Mouse (Mus musculus) thymus, postnatal 0 days (tissue): ENCODE results near the gene Efna2. TPM values are rescaled to one million over a fixed set of nuclear protein-coding genes. Genes with fewer than 3 reads are reported as not detected.

Experiments used
- DNase-seq: peaks from one replicate; pipeline ENCODE4 v3.0.0-alpha.2; 2015; ENCODE audit warnings: low spot score
- polyA plus RNA-seq: library from polyadenylated mRNA; unstranded; fragments of >200 nt; fragmentation: Nextera tagmentation; extraction: Ambion mirVana; gene quantifications from 2 replicates; pipeline ENCODE4 v1.2.1, GENCODE M21; 2015

Efna2 gene
- polyA plus RNA-seq, 1 experiment from 2014 or later = 1.2 TPM

- peak; percentile 99 for DNase-seq
These were observed 47.3 kb downstream of the Efna2 start, which contains the start of gene Mum1 for GRCm38 (mm10) chr10:80226416-80227165. Mum1 (plus strand) TSS chr10:80226434.

GRCm38 (mm10) chr10:80227166-80227539 lies 47.9 kb downstream of the Efna2 start:
- no peak for DNase-seq

- no peak for DNase-seq
These were observed 48.8 kb downstream of the Efna2 start for GRCm38 (mm10) chr10:80227877-80228775.

- no peak for DNase-seq
These were observed 57.0 kb downstream of the Efna2 start for GRCm38 (mm10) chr10:80236145-80236825.

GRCm38 (mm10) chr10:80237020-80237419 lies 57.7 kb downstream of the Efna2 start:
- DNase-seq = no peak

- no peak for DNase-seq
These were observed 59.0 kb downstream of the Efna2 start for GRCm38 (mm10) chr10:80238306-80238705.

Other genes with a start within 250 kb of the Efna2 start
- 77.5 and 85.8 TPM in 2 replicates for gene Wdr18, start 219.3 kb upstream of the Efna2 start, polyA plus RNA-seq
- 0.09 and 0.20 TPM in 2 replicates for gene Grin3b, start 208.8 kb upstream of the Efna2 start, polyA plus RNA-seq
- gene Tmem259, start 195.2 kb upstream of the Efna2 start, polyA plus RNA-seq = 19.4 and 25.8 TPM in 2 replicates
- gene Cnn2, start 190.9 kb upstream of the Efna2 start, polyA plus RNA-seq = 137 and 152 TPM in 2 replicates
- gene Abca7, start 183.0 kb upstream of the Efna2 start, polyA plus RNA-seq = 5.2 and 5.8 TPM in 2 replicates
- gene Arhgap45, start 162.8 kb upstream of the Efna2 start, polyA plus RNA-seq = 179 and 206 TPM in 2 replicates
- gene Polr2e, start 139.7 kb upstream of the Efna2 start, polyA plus RNA-seq = 153 and 158 TPM in 2 replicates
- gene Gpx4, start 132.3 kb upstream of the Efna2 start, polyA plus RNA-seq = 640 and 681 TPM in 2 replicates
- gene Sbno2, start 73.9 kb upstream of the Efna2 start, polyA plus RNA-seq = 18.3 and 19.7 TPM in 2 replicates
- 18.2 and 23.2 TPM in 2 replicates for gene Stk11, start 63.7 kb upstream of the Efna2 start, polyA plus RNA-seq
- 588 TPM in 2 replicates for gene Atp5d, start 40.9 kb upstream of the Efna2 start, polyA plus RNA-seq
- 3.5 and 4.3 TPM in 2 replicates for gene Cbarp, start 38.6 kb upstream of the Efna2 start, polyA plus RNA-seq
- gene Midn, start 31.2 kb upstream of the Efna2 start, polyA plus RNA-seq = 13.1 and 18.8 TPM in 2 replicates
- gene Cirbp, start 13.5 kb upstream of the Efna2 start, polyA plus RNA-seq = 226 and 376 TPM in 2 replicates
- gene 1600002K03Rik, start 6.5 kb upstream of the Efna2 start, polyA plus RNA-seq = 15.3 and 15.4 TPM in 2 replicates
- 70.8 and 72.4 TPM in 2 replicates for gene Mum1, start 47.0 kb downstream of the Efna2 start, polyA plus RNA-seq
- gene Ndufs7, start 69.6 kb downstream of the Efna2 start, polyA plus RNA-seq = 319 and 339 TPM in 2 replicates
- gene Gamt, start 81.5 kb downstream of the Efna2 start, polyA plus RNA-seq = 5.5 and 5.9 TPM in 2 replicates
- gene Dazap1, start 82.0 kb downstream of the Efna2 start, polyA plus RNA-seq = 48.9 and 56.1 TPM in 2 replicates
- gene Rps15, start 113.0 kb downstream of the Efna2 start, polyA plus RNA-seq = 1,158 and 1,206 TPM in 2 replicates
- 0.10 and 0.24 TPM in 2 replicates for gene Apc2, start 116.5 kb downstream of the Efna2 start, polyA plus RNA-seq
- 72.7 and 81.1 TPM in 2 replicates for gene 2310011J03Rik, start 141.1 kb downstream of the Efna2 start, polyA plus RNA-seq
- 4.4 and 4.6 TPM in 2 replicates for gene Pcsk4, start 150.0 kb downstream of the Efna2 start, polyA plus RNA-seq
- gene Reep6, start 150.5 kb downstream of the Efna2 start, polyA plus RNA-seq = 0.26 and 0.30 TPM in 2 replicates
- 1.0 and 1.1 TPM in 2 replicates for gene Adamtsl5, start 168.9 kb downstream of the Efna2 start, polyA plus RNA-seq
- gene Plk5, start 177.0 kb downstream of the Efna2 start, polyA plus RNA-seq = 0.17 and 0.21 TPM in 2 replicates
- gene Mex3d, start 208.2 kb downstream of the Efna2 start, polyA plus RNA-seq = 3.2 and 4.7 TPM in 2 replicates
- gene Mbd3, start 220.1 kb downstream of the Efna2 start, polyA plus RNA-seq = 151 and 166 TPM in 2 replicates
- gene Uqcr11, start 227.3 kb downstream of the Efna2 start, polyA plus RNA-seq = 635 and 689 TPM in 2 replicates